Mouse (Mus musculus): ENCODE data around the gene Cirbp. TPM values are rescaled to one million over a fixed set of nuclear protein-coding genes. Genes with fewer than 3 reads are reported as not detected.

Gene Cirbp
- polyA plus RNA-seq, 1 experiment from 2014 or later: 62.6 TPM

DNA sequence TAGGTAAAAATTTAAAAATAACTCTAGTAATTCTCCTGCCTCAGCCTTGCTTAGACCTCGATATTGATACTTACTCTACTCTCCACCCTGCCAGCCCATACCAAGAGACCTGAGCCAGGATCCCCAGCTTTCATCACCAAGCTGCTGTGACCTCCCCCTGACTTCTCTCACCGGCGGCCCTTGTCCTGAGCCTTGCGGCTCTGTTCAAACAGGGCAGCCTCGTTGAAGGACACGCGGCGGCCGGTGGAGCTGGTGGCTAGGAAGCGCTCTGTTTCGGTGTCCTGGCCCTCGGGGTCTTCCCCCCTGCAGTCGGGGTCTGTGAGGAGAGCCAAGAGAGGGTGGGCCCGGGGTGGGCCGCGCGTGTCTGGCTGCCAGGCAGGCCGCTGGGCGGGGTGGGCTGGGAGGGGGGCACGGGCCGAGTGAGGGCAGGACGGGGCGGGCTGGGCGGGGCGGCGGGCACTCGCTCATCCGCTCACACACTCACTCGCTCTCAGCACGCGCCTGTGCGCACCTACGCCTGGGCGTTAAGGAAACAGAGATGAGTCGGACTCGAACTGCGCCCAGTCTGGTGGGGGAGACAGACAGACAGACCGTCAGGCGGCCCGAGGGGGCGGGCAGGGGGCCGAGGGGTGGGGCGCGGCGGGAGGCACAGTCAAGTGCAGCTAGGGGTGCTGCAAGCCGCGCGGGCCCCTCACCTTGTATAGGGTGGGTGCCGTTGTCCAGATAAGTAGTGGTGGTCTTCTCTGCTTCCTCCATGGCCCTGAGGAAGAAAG is 29.4 kb upstream of the Cirbp start:
- H3K9me3 ChIP-seq (ENCODE audit: control insufficient read depth, low read length): no peaks in the 10 kb centered on the region
- peak overlapping the region; percentile 98 for H3K4me2 ChIP-seq (ENCODE audit: low read depth, low read length)
- no peak for ATAC-seq
- peaks cover 44% of the 10 kb centered on the region for H3K4me1 ChIP-seq (ENCODE audit: control insufficient read depth, insufficient read depth, low read length)
- H3K36me3 ChIP-seq (ENCODE audit: control insufficient read depth, insufficient read depth, low read length): 0 out of 2 replicates have a peak, but pooled peaks cover 4% of the 10 kb centered on the region
- peak overlapping the region; percentile 45 for H3K9ac ChIP-seq (ENCODE audit: low read depth, low read length)
- peaks cover 14% of the 10 kb centered on the region; the same call in 1 of the 2 replicates for H3K27me3 ChIP-seq (replicated peaks; ENCODE audit: control insufficient read depth, insufficient read depth, low read length)
- H3K4me3 ChIP-seq (ENCODE audit: low read length): peak overlapping the region; percentile 73
- 18% methylated on average over 41 of the region's 49 CpGs for WGBS
- H3K27ac ChIP-seq (ENCODE audit: low read length): no peak overlapping the region

DNA sequence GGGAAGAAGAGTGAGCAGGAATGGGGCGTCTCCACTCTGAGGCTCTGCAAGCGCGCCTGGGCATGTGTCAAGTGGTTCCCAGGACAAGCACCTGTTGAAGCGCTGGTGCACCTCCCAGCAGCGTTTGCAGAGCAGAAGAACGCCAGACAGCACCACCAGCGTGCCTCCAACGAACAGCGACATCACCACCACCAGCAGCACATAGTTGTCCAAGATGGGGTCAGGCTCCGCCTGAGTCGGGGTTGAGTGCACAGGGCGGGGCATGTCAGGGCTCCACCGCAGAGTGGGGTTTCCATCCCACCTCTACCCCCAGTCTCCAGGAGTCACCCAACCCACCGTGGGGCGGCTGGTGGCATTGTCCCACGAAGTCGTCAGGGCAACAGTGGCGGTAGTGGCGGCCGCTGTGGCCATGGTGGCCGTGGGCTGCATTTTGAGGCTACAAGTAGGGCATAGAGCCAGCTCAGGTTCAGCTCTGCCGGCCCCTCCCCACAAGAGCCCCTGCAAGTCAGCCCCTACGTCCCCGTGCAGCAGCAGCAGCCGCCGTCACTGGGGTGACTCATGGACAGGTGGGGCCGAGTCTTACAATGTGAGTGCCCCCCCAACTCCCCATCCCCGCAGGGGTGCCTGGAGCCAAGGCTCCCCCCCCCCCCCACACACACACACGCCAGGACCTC is 28.7 kb upstream of the Cirbp start:
- Histone ChIP-seq H3K36me3 (ENCODE audit: control insufficient read depth, insufficient read depth, low read length) (no peaks in the 10 kb centered on the region), H3K4me3 (ENCODE audit: low read length) (peak overlapping the region; percentile 73), H3K9me3 (ENCODE audit: control insufficient read depth, low read length) (no peaks in the 10 kb centered on the region), H3K4me1 (ENCODE audit: control insufficient read depth, insufficient read depth, low read length) (peaks cover 36% of the 10 kb centered on the region), H3K27ac (ENCODE audit: low read length) (no peak overlapping the region), H3K27me3 (replicated peaks; ENCODE audit: control insufficient read depth, insufficient read depth, low read length) (peaks cover 14% of the 10 kb centered on the region; the same call in 1 of the 2 replicates), H3K9ac (ENCODE audit: low read depth, low read length) (peak overlapping the region; percentile 45), H3K4me2 (ENCODE audit: low read depth, low read length) (peak overlapping the region; percentile 98)
- no peak for ATAC-seq
- WGBS: 8% methylated on average over 27 of the region's 29 CpGs

DNA sequence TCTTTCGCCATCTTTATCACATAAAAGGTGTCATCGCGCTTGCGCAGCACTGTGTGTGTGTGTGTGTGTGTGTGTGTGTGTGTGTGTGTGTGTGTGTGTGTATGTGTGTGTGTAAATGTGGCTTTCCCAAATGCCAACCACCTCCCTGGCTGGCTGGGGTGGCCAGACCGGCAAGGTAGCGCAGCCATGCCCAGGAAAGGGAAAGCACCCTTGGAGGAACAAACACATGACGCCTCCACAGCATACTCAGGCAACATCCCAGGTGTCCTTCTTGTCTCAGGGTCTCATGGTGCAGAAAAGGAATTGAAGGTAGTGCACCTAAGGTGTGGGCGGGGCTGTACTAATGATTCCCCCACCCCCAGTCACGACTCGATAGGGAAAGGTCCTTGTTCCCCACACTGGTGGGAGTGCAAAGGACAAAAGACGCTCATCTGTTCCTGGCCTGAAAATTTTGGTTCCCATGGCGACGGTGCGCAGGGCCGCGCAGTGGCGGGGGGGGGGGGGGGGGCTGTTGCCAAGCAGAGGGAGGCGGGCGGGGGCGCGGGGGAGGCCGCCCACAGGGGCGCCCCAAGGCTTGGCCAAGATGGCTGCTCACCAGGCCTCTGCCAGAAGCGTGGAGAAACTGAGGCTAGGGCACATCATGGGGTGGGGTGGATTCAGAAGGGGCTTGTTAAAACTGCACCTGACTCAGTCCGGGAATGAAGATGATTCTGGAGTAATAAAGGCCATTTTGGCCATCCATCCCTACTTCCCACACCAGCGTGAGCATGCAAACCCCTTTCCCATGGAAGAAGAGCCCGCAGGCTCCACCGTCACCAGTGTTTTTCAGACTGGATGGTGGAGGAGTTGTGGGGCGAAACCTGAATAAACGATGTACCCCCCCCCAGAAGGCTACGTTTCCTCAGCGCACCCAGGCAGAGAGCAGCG is 27.9 kb upstream of the Cirbp start:
- ATAC-seq: no peak
- Histone ChIP-seq H3K9me3 (ENCODE audit: control insufficient read depth, low read length) (no peaks in the 10 kb centered on the region), H3K27ac (ENCODE audit: low read length) (no peak overlapping the region), H3K4me2 (ENCODE audit: low read depth, low read length) (peak overlapping the region; percentile 98), H3K4me3 (ENCODE audit: low read length) (peak overlapping the region; percentile 73), H3K9ac (ENCODE audit: low read depth, low read length) (peak overlapping the region; percentile 78), H3K27me3 (replicated peaks; ENCODE audit: control insufficient read depth, insufficient read depth, low read length) (peaks cover 14% of the 10 kb centered on the region; the same call in 1 of the 2 replicates), H3K4me1 (ENCODE audit: control insufficient read depth, insufficient read depth, low read length) (peaks cover 40% of the 10 kb centered on the region), H3K36me3 (ENCODE audit: control insufficient read depth, insufficient read depth, low read length) (no peaks in the 10 kb centered on the region)
- 6% methylated on average over 30 of the region's 33 CpGs for WGBS

DNA sequence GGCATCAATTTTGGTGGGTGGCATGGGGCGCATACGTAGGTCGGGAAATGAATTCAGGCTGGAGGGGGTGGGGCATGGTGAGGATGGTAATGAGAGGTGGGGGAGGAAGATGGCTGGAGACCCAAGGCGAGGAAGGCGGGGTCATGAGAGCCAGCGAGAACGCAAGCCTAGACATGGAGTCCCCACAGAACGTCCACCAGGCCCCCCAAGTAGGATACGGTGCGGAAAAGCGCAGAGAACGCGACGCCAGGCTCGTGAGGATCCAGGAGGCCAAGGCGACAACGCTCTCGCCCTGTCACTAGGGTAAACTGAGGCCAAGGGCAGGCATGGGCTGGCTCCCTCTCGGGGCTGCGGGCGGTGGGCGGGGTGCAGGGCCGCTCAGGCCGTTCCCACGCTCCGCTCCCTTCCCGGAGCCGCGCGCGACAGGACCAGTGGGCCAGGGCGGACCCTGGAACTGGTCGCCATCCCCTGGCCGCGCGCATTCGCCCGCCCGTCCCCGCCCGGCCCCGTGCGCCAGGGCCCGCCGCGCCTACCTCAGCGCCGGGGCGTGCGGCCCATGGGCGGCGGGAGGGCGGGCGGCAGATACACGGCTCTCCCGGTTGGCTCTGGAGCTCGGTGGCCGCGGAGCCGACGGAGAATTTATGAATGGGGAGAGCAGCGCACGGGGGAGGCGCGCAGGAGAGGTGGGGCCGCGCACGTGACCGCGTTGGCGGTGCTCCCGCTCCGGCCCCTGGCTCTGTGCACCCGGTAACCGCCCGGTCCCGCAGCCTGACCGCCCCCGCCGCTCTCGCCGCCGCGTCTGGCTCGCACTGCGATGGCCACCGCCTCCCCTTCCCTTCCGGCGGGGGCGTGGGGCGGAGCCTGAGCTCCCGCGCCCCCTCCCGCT is 27.0 kb upstream of the Cirbp start, which contains the start of gene Atp5d:
TSS of gene Atp5d (plus strand) at position 80 of the 886 bp plus-strand sequence.
- Histone ChIP-seq H3K4me1 (ENCODE audit: control insufficient read depth, insufficient read depth, low read length) (peaks cover 47% of the 10 kb centered on the region), H3K9me3 (ENCODE audit: control insufficient read depth, low read length) (no peaks in the 10 kb centered on the region), H3K9ac (ENCODE audit: low read depth, low read length) (peak within 1 kb of the TSS; percentile 78), H3K36me3 (ENCODE audit: control insufficient read depth, insufficient read depth, low read length) (no peaks in the 10 kb centered on the region), H3K27me3 (replicated peaks; ENCODE audit: control insufficient read depth, insufficient read depth, low read length) (peaks cover 14% of the 10 kb centered on the region; the same call in 1 of the 2 replicates), H3K27ac (ENCODE audit: low read length) (peak within 1 kb of the TSS; percentile 61), H3K4me3 (ENCODE audit: low read length) (peak within 1 kb of the TSS; percentile 73), H3K4me2 (ENCODE audit: low read depth, low read length) (peak within 1 kb of the TSS; percentile 98)
- peak; percentile 8 for ATAC-seq
- WGBS: 0% methylated on average over 86 of the region's 94 CpGs

DNA sequence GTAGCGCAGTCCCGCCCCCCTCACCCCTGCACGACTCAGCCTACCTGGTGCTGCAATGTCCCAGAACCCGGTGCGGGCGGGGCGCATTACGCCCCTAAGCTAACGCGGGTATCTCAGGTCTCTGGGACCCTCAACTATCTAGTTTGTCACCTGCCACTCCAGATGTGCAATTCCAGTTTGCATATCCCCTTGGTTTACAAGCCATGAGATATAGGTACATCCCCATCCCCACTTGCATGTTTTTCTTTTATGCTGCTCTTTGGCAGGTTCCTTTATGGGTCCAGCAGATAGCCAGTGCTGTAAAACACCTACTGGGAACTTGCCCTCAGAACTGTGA is 26.4 kb upstream of the Cirbp start:
- Histone ChIP-seq H3K4me3 (ENCODE audit: low read length) (peak overlapping the region; percentile 73), H3K36me3 (ENCODE audit: control insufficient read depth, insufficient read depth, low read length) (peaks cover 4% of the 10 kb centered on the region; the same call in 1 of the 2 replicates), H3K4me1 (ENCODE audit: control insufficient read depth, insufficient read depth, low read length) (peaks cover 52% of the 10 kb centered on the region), H3K27ac (ENCODE audit: low read length) (peak overlapping the region; percentile 61), H3K27me3 (replicated peaks; ENCODE audit: control insufficient read depth, insufficient read depth, low read length) (peaks cover 14% of the 10 kb centered on the region; the same call in 1 of the 2 replicates), H3K9me3 (ENCODE audit: control insufficient read depth, low read length) (no peaks in the 10 kb centered on the region), H3K4me2 (ENCODE audit: low read depth, low read length) (peak overlapping the region; percentile 98), H3K9ac (ENCODE audit: low read depth, low read length) (peak overlapping the region; percentile 78)
- peak; percentile 4 for ATAC-seq
- 0% methylated on average over 10 of the region's 10 CpGs for WGBS

DNA sequence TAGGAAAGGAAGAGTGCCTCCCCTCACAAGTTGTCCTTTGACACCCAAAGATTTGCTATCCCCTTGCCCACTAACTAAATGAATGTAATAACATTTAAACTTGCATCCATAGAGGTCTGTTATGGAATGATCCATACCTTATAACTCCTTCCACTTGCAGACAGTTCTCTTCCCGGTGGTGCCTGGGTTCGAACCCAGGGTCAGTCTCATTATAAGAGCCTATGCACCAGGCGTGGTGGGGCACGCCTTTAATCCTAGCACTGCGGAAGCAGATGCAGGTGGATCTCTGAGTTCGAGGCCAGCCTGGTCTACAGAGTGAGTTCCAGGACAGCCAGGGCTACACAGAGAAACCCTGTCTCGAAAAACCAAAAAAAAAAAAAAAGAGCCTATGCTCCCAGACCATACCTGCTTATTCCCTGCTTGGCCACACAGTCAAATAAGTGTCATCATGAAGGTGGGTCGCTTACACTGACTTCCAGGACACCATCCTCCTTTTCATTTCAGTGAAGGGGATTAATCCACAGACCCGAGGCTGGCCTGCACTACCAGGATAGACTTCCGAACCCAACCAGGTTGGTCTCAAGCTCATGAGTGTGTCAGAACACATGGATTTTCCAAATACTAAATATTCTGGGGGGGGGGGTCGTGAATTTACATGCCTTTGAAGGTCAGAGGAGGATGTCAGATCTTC is 25.7 kb upstream of the Cirbp start:
- H3K4me2 ChIP-seq (ENCODE audit: low read depth, low read length): no peak overlapping the region
- no peaks in the 10 kb centered on the region for H3K9me3 ChIP-seq (ENCODE audit: control insufficient read depth, low read length)
- peaks cover 9% of the 10 kb centered on the region; the same call in 1 of the 2 replicates for H3K36me3 ChIP-seq (ENCODE audit: control insufficient read depth, insufficient read depth, low read length)
- peaks cover 57% of the 10 kb centered on the region for H3K4me1 ChIP-seq (ENCODE audit: control insufficient read depth, insufficient read depth, low read length)
- H3K9ac ChIP-seq (ENCODE audit: low read depth, low read length): no peak overlapping the region
- no peak overlapping the region for H3K4me3 ChIP-seq (ENCODE audit: low read length)
- H3K27ac ChIP-seq (ENCODE audit: low read length): no peak overlapping the region
- peaks cover 14% of the 10 kb centered on the region; the same call in 1 of the 2 replicates for H3K27me3 ChIP-seq (replicated peaks; ENCODE audit: control insufficient read depth, insufficient read depth, low read length)
- no peak for ATAC-seq
- WGBS: 75% methylated on average over 11 of the region's 11 CpGs

DNA sequence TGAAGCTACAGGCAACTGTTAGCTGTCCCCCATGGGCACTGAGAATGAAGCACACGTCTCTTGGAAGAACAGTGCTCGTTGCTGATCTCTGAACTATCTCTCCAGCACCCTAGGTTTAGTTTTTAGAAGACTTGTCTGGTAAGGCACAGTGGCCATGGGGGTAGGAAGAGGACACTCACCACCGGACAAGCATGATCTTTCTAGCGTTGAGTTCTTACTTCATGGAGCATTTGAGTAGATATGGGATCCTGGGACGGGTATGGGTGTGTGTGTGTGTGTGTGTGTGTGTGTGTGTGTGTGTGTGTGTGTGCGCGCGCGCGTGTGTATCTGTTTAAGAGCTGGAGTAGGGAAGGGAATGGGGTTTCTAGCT is 25.1 kb upstream of the Cirbp start, which contains the start of gene Cbarp:
TSS of gene Cbarp (minus strand) at position 170 of the 370 bp plus-strand sequence.
- WGBS: 64% methylated on average over 10 of the region's 10 CpGs
- Histone ChIP-seq H3K4me1 (ENCODE audit: control insufficient read depth, insufficient read depth, low read length) (peaks cover 62% of the 10 kb centered on the region), H3K9ac (ENCODE audit: low read depth, low read length) (peak within 1 kb of the TSS; percentile 78)

DNA sequence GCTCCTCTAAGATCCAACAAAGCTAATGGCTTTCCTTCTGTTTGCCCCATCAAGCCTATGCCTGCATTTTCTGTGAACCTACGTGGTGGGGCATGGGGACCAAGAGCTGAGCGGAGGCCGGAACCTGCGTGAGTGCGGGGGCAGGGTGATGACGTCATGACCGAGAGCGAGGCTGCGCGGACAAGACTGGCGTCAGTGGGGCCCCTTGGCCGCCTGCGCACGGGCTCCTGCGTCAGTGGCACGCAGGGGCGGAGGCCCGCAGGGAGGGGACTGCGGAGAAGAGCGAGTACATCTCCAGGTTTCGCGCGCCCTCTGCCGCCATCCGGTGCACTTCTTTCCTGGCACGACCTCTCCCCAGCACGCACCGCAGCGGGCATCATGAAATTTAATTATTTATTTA is 24.5 kb upstream of the Cirbp start:
- Histone ChIP-seq H3K4me3 (ENCODE audit: low read length) (peak overlapping the region; percentile 67), H3K4me2 (ENCODE audit: low read depth, low read length) (peak overlapping the region; percentile 72), H3K4me1 (ENCODE audit: control insufficient read depth, insufficient read depth, low read length) (peaks cover 68% of the 10 kb centered on the region), H3K9ac (ENCODE audit: low read depth, low read length) (peak overlapping the region; percentile 67), H3K36me3 (ENCODE audit: control insufficient read depth, insufficient read depth, low read length) (peaks cover 15% of the 10 kb centered on the region; the same call in 1 of the 2 replicates), H3K9me3 (ENCODE audit: control insufficient read depth, low read length) (no peaks in the 10 kb centered on the region), H3K27me3 (replicated peaks; ENCODE audit: control insufficient read depth, insufficient read depth, low read length) (peaks cover 12% of the 10 kb centered on the region; the same call in 1 of the 2 replicates), H3K27ac (ENCODE audit: low read length) (peak overlapping the region; percentile 80)
- WGBS: under 1% methylated on average over 29 of the region's 29 CpGs
- ATAC-seq: peak; percentile 66

More for the DNA sequence above, 25.1 kb upstream of the Cirbp start, which contains the start of gene Cbarp:
- H3K27ac ChIP-seq (ENCODE audit: low read length): peak within 1 kb of the TSS; percentile 80
- peak within 1 kb of the TSS; percentile 67 for H3K4me3 ChIP-seq (ENCODE audit: low read length)
- no peaks in the 10 kb centered on the region for H3K9me3 ChIP-seq (ENCODE audit: control insufficient read depth, low read length)
- H3K36me3 ChIP-seq (ENCODE audit: control insufficient read depth, insufficient read depth, low read length): peaks cover 10% of the 10 kb centered on the region; the same call in 1 of the 2 replicates
- peaks cover 14% of the 10 kb centered on the region; the same call in 1 of the 2 replicates for H3K27me3 ChIP-seq (replicated peaks; ENCODE audit: control insufficient read depth, insufficient read depth, low read length)
- peak within 1 kb of the TSS; percentile 98 for H3K4me2 ChIP-seq (ENCODE audit: low read depth, low read length)
- no peak for ATAC-seq

Measured in intestine, embryonic 16.5 days (tissue).